Mouse (Mus musculus): ENCODE data around the gene Smarca5. TPM values are rescaled to one million over a fixed set of nuclear protein-coding genes. Genes with fewer than 3 reads are reported as not detected.

Gene Smarca5
- polyA plus RNA-seq (2012): 21.9 and 26.8 TPM in 2 replicates

DNA sequence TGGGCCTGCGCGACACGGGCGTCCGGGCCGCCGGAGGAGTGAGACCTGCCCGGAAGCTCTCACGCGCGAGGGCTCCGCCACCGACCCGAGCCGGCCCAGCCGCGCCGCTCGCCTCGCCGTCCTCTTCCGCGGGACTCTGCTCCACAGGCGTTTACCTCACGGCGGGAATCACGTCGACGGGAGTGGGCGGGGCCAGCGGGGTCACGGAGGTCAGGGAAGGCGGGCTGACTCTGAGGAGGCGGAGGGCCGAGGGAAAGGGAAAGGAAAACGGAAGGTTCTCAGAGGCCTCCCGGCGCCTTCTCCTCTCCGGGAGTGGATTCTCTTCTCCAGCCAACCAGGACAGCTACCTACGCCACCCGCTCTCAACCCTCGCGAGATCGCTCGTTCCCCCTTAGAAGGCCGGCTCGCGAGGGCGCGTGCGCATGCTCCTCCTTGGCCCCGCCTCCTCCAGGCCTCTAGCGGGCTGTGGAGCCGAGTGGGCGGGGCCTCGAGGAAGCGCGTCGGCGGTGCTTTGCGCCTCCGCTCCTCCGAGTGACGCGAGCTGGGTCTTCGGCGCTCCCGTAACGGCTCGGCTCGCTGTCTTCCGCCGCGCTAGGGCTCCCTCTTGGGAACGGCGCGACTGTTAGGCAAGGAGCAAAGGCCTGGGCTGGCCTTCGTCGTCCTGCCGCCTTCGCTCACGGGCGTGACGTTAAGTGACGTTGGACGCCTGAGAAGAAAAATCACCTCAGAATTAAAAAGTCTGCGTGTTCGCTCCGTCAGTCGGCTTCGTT, at the start of gene Smarca5:
Smarca5 (minus strand) TSS at position 343 of the 770 bp plus-strand sequence.

Other genes starting within 250 kb of the Smarca5 start
- gene Gypa, start 245.7 kb downstream of the Smarca5 start, polyA plus RNA-seq (2012): 1.6 and 1.9 TPM in 2 replicates
- gene Frem3, start 128.4 kb downstream of the Smarca5 start, polyA plus RNA-seq (2012): 0.01 TPM in 1 of 2 replicates, not detected in the other
- gene Gab1, start 141.0 kb upstream of the Smarca5 start, polyA plus RNA-seq (2012): 2.4 and 3.3 TPM in 2 replicates